Mouse (Mus musculus) embryo, embryonic 10.5 days (tissue): Measurements from ENCODE around the gene Entpd8.

Source experiments
- DNase-seq: peaks from one replicate; pipeline ENCODE4 v3.0.0-alpha.2; 2015; ENCODE audit warnings: low spot score

Entpd8 gene

DNA sequence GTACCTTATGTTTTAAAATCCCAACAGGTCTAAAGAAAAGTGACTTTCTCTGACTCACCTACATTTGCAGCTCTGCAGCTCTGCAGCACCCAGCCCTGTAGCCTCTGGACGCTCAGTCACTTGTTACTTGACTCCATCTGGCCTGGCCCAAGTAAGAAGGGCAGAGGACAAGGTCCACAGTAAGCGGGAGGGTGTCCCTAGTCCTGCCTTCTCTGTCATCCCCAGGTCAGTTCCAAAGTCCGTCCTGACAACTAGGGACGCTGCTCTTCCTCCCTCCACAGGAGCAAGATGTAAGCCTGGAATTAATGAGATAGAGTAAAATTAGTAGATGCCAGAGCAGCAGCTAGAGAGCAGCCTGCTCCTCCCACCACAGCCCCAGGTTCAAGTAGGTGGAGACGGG lies at the start of gene Entpd8:
Gene Entpd8 (plus strand): TSS at position 229 of the 400 bp plus-strand sequence.
- no peak for DNase-seq

DNA sequence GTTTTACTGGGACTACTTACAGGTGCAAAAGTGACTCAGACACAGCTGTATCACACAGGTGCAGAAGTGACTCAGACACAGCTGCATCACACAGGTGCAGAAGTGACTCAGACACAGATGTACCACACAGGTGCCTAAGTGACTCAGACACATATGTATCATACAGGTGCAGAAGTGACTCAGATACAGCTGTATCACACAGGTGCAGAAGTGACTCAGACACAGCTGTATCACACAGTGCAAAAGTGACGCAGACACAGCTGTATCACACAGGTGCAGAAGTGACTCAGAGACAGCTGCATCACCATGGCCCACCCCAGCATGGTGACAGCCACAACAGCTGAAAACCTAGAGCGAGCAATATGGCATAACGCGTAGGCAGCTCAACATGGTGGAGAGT lies 45.1 kb upstream of the Entpd8 start:
- no peak for DNase-seq

DNA sequence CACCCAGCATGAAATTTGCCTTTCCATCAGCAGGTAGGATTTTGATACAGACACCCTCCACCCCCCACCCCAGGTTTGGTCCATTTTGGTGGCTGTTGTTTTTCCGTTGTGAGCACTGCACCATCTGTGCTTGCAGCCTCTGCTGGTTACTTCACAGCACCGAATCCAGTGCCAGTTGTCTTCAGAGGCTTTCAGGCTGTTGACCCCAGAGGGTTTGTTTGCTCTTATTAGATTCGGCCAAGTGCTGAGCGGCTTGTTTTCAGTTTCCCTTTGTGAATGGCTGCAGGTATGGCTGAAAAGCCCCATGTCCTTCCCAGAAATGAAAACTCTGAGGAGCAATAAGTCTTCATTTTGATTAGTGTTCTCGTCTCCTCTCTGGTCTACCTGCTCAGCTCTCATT lies 40.0 kb upstream of the Entpd8 start:
- no peak for DNase-seq

DNA sequence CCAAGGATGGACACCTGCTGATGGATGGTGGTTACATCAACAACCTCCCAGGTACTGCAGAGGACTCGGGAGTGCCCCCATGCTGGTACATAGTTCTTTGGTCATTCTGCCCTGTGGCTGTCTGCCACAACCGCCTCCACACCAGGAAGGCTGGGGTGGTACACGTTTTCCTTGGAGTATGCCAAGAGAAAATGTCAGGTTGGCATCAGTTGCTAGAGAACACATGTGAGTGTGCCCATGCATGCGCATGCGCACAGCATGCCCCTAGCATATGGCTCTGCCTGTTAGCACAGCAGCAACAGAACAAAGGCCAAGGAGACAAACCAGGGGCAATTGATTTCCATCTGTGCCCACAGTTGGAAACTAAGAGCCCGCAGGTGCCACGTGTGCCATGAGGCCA lies 29.2 kb upstream of the Entpd8 start:
- DNase-seq, result no peak

DNA sequence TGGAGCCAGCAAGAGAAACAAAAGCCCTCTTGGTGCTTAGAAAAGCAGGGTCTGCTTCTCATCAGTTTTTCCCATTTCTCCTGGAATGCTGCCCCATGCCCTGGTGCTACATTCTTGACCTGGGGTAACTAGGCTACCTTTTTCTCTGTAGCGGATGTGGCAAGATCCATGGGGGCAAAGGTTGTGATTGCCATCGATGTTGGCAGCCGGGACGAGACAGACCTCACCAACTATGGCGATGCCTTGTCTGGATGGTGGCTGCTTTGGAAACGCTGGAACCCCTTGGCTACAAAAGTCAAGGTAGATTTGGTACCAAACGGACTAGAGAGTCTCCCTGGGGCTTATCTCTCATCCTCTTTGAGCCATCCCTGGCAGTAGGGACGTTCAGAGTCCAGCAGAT lies 28.7 kb upstream of the Entpd8 start:
- no peak for DNase-seq

DNA sequence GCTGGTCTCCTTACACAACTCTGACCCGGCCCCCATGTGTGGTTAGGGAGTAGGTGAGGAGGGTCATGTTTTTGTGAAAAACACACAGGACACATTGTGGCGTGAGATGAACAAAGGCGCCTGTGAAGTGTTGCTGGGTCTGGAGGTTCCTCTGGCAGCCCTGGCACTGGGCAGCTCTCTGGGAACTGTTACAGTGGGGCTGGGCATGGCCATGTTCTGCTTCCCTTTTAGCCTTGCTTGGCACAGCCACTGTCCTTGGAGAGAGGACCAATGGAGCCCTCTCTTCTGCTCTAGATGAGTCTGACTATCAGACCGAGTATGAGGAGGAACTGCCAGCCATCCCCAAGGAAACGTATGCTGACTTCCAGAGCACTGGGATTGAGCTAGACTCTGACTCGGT lies 27.0 kb upstream of the Entpd8 start:
- DNase-seq, result no peak

DNA sequence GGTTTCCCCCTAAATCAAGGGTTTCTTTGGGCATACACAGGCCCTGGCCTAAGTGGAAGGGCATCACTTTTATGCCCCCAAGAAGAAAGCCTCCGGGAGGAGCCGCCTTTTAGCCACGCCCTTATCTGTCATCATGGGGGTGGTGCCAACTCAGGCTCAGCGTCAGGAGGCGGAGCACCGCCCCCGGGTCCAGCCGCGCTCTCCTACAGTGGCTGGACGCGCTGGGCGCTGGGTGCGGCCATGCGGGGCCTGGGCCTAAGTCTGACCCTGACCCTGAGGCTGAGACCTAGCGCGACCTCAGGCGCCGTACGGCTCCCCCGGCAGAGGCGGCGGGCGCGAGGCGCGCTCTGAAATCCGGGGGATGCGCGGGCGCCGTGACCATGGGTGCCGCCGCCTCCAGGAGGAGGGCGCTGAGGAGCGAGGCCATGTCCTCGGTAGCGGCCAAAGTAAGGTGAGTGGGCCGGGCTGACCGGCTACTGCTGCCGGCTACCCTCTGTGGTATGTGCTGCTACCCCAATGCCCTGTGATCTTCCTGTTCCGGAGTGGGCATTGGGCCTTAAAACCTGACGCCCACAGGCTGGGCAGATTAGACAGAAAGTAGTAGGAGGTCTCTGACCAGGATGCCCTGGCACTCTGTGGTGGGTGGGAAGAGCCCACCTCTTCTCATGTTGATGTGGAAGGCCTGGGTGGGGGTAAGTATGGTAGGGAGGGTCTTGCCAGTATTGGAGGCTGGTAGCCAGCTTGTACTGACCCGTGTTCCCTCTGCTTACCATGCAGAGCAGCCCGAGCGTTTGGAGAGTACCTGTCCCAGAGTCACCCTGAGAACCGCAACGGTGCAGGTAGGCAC lies 25.7 kb upstream of the Entpd8 start, which contains the start of gene Nsmf:
Gene Nsmf (plus strand): TSS at position 135 of the 847 bp plus-strand sequence.
- peak; percentile 91 for DNase-seq

DNA sequence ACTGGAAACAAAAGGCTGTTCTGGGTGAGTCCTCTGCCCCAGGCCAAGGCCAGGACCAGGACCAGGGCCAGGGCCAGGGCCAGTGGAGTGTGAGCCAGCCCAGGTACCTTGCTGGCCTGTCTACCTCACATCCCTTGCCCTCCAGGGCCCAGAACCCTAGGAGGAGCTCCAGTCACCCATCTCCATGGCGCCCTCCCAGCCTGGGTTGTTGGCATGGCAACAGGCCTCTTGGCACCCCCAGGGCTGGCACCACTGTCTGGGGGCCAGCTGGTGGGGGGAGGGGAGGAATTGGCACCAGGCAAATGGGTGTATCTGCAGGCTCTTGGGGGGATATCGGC lies 25.1 kb upstream of the Entpd8 start:
- DNase-seq, result no peak

DNA sequence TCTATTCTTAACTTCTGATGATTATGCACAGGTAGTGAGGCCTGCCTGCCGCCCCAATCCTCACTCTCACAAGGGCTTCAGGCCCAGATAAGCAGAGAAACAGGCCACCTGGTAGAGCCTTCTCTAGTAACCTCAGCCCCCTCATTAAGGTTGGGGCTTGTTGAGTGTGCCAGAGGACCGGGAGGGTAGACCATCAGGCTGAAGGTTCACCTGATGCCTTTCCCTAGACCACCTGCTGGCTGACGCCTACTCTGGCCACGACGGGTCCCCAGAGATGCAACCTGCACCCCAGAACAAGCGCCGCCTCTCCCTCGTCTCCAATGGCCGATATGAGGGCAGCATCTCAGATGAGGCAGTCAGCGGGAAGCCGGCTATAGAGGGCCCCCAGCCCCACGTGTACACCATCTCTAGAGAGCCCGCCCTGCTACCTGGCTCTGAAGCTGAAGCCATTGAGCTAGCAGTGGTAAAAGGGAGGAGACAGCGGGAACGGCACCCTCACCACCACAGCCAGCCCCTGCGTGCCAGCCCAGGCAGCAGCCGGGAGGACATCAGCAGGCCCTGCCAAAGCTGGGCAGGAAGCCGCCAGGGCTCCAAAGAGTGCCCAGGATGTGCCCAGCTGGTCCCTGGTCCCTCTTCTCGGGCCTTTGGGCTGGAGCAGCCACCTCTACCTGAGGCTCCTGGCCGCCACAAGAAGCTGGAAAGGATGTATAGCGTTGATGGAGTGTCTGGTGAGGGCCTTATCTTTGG lies 24.5 kb upstream of the Entpd8 start:
- DNase-seq, result no peak

DNA sequence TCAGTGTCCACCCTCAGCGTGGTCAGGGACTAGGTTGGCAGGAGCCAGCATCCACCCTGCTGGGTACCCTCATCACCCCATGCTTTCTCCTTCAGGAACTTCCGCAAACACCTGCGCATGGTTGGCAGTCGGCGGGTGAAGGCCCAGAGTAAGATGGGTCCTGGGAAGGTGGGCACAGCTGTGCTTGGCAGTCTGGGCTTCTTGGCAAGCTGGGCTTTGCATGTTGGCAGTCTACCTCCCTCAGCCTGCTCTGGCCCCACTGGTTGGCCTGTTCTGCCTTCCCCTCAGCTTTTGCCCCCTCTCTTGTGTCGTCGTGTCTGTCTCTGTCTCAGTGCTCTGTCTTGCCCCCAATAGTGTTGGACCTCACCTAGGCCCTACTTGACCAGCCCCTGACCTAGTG lies 21.2 kb upstream of the Entpd8 start:
- DNase-seq, result no peak

DNA sequence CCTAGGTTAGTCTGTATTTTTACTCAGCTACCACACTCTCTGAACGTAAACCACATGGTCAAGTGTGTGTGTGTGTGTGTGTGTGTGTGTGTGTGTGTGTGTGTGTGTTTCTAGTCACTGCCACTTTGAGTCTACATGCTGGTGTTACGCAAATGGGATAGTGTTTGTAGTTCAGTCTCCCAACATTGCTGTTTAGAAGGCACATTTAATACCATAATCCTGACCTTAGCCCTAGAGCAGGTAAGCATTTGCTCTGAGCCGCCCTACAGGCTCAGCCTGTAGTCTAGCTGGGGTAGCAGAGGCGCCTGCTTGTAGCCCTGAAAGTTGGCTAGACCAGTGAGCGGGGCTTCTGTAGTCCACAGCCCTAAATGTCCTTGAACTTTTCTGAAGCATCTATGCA lies 16.6 kb upstream of the Entpd8 start:
- no peak for DNase-seq

DNA sequence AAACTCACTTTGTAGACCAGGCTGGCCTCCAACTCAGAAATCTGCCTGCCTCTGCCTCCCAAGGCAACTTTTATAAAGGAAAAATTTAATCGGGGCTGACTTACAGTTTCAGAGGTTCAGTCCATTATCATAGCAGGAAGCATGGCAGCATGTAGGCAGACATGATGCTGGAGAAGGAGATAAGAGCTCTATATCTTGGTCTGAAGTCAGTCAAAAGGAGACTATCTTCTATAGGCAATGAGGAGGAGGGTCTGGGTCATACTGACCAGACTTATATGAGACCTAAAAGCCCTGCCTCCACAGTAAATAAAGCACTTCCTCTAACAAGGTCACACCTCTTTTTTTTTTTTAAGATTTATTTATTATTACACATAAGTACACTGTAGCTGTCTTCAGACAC lies 15.8 kb upstream of the Entpd8 start:
- DNase-seq, result no peak

DNA sequence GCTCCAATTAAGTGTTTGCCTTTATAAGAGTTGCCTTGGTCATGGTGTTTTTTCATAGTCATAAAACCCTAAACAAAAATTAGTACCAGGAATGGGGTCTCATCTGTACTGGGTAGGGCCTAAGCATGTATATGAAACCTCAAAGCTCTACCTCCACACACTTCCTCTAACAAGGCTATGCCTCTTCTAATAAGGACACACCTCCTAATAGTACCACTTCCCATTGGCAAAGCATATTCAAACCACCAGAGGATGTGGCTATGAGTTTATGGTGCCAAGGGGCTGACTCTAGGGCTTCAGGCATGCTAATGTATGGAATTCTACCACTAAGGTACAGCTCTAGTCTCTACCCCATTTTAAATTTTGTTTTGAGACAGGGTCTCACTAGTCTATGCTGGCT lies 14.6 kb upstream of the Entpd8 start:
- no peak for DNase-seq

DNA sequence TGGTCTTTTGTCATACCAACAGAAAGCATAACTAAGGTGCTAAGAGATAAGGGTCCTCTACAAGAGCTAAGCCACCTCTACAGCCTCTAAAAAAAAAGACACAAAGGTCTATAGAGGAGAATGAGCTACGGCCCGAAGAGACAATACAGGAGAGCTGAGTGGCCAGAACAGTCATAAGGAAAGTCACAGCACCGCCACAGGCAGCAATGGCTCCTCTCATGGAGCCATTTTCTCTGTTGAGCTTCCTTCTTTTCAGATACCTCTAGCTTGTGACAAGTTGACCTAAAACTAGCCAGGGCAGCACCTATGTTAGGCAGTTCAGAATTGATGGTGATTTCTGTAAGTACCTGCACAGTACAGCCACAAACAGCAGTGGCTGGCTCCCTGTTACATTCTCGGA lies 13.6 kb upstream of the Entpd8 start:
- DNase-seq, result no peak

DNA sequence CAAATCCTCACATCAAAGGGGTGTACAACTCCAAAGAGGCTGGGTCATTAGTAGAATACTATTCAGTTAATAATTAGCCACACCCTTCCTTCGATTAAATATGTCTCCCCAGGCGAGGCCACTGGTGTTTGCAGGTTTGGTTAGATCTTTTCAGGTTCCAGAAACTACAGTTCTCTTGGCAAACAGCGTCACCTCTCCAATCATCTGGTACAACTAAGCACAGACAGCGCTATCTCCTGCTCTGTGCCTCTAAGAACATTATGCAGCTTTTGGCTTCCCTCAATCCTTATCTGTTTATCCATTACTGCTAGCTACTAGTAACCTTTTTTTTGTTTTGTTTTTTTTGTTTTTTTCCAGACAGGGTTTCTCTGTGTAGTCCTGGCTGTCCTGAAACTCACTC lies 10.6 kb upstream of the Entpd8 start:
- DNase-seq, result no peak

DNA sequence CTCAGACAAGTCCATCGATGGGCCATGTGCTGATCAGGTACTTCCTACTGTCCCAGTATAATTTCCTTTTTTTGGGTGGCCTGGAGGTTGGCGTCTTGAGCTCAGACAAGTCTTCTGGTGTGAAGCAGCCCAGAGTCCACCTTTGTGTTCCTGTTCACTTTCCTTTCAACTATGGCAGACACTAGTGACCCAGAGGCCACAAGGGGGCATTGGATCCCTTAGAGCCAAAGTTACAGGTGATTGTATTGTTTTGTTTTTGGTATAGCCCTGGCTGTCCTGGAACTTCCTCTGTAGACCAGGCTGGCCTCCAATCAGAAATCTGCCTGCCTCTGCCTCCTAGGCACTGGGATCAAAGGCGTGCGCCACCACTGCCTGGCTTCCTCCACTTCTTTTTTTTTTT lies 7.7 kb upstream of the Entpd8 start:
- DNase-seq, result no peak

DNA sequence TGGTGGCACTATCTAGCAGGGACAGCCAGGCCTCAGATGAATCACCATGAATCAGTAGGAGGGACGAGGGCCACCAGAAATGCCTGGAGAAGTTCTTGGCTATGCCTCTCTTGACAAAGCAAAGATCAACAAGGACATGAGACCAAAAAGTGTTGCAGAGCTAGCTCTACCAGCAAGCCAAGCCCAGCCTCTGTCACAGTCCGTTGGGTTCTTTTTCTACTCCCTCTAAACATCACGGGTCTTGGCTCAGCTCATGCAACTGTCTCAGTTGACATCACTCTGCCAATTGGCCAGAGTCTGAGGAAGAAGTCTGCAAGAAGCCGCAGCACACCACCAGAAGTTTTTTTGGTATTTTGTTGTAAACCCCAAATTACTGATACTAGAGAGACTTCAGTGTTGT lies 4.6 kb upstream of the Entpd8 start:
- no peak for DNase-seq

DNA sequence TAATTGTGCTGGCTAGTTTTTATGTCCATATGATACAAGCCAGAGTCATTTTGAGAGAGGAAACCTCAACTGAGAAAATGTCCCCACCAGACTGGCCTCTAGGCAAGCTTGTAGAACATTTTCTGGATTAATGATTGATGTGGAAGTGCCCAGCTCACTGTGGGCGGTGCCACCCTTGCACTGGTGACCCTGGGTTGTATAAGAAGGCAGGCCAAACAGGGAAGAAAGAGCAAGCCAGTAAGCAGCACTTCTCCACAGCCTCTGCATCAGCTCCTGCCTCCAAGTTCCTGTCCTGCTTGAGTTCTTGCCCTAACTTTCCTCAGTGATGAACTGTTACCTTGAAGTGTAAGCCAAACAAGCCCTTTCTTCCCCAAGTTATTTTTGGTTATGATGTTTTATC lies 1.1 kb upstream of the Entpd8 start:
- DNase-seq, result no peak

DNA sequence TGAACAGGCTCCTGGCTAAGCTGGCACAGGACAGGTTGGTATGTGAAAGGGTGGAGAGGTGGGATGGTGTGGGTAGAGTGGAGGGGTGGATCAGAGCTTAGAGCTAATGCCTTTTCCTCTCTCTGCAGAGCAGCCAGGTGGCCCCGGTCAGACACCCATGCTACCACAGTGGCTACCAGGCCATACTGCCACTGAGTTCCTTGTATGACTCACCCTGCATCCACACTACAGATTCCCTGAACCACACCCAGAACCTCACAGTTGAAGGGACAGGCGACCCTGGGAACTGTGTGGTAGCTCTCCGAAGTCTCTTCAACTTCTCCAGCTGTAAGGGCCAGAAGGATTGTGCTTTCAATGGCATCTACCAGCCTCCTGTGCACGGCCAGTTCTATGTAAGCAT lies 3.6 kb downstream of the Entpd8 start:
- DNase-seq, result no peak

DNA sequence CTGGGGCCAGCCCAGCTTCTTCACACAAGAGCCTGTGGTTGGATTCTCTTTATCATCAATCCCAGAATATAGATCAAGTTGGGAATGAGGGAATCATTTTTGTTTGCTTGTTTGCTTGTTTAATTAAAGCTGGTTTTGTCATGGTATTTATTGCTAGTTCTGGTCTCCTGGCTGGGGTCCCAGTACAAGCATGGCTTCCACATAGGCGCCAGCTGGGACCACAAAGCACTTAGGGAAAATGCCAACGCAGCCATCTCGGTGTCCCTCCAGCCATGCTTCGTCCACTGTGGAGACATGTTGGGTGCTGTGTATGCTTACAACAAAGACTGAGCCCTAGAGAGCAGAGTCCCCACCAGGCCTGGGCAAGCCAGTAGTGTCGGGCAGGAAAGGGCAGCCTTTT lies 5.5 kb downstream of the Entpd8 start:
- DNase-seq, result no peak

DNA sequence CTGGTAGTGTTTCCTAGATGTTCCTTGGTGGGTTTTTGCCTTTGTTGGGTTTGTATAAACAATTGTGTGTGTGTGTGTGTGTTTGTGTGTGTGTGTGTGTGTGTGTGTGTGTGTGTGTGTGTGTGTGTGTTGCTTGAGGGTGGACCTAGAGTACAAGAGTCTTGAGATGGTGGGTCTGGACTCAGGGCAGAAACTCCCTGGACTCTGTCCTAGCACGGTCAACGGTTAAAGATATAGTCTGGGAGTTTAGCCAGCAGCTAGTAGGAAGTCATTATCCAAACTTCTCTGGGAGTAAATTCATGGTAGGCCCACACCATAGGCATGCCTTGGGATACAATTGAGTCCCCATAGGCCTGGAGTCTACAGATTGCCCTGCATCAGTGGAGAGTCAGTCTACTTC lies 7.7 kb downstream of the Entpd8 start:
- no peak for DNase-seq

DNA sequence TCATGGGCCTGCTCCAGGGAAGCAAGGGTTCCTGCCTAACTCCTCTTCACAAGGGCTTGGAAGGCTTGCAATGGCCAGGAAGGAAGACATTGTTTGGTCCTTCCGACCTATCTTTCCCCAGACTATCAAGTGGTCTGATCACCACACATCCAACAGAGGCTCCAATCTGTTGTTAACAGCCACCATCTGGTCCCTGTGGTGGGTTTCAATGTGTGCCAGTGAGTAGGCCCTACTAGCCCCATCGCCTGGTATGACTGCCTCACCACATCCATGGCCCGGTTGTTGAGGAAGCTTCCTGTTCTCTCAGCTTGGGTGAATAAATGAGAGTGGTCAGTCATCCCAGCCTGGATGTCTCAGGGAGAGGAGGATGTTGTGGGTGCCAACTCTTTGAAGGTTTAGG lies 8.5 kb downstream of the Entpd8 start:
- DNase-seq, result no peak

DNA sequence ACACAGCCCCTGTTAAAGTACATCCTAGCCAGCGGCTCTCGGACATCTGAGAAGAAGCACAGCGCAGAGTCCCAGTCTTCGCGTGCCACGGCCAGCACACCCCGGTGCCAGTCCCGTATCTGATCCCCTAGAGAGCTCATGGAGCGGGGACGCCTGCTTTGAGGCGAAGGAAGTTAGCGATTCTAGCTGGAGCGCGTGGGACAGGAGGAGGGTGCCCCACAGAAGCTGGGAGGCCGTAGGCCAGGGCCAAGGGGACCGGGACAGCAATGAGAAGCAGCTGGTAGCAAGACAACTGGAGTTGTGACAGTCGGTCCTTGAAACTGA lies 14.6 kb downstream of the Entpd8 start:
- no peak for DNase-seq
